Mouse (Mus musculus): ENCODE results near the gene Zfp574.
"Not testable (repeated sequence)": the region's sequence is repeated elsewhere in the genome, so short reads cannot be mapped to it uniquely, and the experiment has no call there.

The Zfp574 gene

GRCm38 (mm10) chr7:25071979-25072715 lies at the start of gene Zfp574, which contains the start of gene Grik5:
Zfp574 (plus strand) TSS chr7:25072567.
Grik5 (minus strand) TSS chr7:25072346.
- peak; percentile 26 for DNase-seq (ENCODE audit: low spot score)

- DNase-seq (ENCODE audit: low spot score): peak; percentile 16
Measured at GRCm38 (mm10) chr7:25025855-25026439, 46.4 kb upstream of the Zfp574 start.

- no peak for DNase-seq (ENCODE audit: low spot score)
Measured at GRCm38 (mm10) chr7:25026452-25026851, 45.9 kb upstream of the Zfp574 start.

DNA sequence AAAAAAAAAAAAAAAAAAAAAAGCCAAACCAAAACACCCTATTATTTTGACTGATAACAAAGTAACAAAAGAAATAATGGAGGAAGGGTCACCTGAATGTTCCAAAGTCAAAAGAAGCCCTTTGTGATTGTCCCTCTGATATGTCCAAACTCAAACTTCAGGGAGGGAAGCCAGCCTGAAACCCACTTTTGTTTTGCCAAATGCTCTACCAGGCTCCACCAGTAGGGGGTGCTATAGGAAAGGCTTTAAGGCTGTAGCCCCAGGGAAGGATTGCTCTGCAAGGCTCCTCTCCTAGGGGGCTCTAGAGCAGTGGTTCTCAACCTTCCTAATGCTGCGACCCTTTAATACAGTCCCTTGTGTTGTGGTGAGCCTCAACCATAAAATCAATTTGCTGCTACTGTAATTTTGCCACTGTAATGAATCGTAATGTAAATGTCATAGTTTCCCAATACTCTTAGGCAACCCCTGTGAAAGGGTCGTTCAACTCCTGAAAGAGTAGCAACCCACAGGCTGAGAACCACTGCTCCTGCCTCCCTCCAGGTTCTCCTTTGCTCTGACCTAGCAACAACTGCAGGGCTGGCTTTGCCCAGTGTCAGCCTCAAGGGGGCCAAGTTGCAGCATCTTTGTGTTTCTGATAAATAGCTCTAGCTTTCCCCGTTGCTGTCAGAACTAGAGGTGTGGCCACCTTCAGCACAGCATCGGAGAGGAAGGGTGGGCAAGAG lies 42.2 kb upstream of the Zfp574 start:
- peak; percentile 76 for DNase-seq (ENCODE audit: low spot score)

- no peak for DNase-seq (ENCODE audit: low spot score)
Measured at GRCm38 (mm10) chr7:25031528-25031927, 40.8 kb upstream of the Zfp574 start.

DNA sequence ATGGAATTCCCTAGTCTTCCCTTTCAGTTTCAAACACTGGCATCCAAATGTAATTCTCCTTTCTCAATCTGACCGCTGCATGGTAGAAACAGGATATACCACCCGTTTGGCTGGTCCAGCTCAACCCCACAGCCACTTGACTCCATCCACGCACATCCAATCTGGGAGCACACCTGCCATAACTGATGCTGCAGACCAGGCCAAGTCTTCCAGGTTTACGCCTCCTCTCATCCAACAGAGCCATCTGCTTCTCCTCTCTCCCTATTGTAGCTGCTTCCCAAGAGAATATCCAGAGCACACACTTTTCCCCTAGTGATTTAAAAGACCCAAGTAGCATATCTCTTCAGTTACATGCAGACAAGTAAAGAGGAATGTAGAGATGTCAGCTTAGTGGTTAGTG lies 37.6 kb upstream of the Zfp574 start:
- no peak for DNase-seq (ENCODE audit: low spot score)

- peak; percentile 67 for DNase-seq (ENCODE audit: low spot score)
Measured at GRCm38 (mm10) chr7:25035916-25036315, 36.5 kb upstream of the Zfp574 start.

- DNase-seq (ENCODE audit: low spot score): no peak
Measured at GRCm38 (mm10) chr7:25041921-25042320, 30.4 kb upstream of the Zfp574 start.

GRCm38 (mm10) chr7:25044599-25044998 lies 27.8 kb upstream of the Zfp574 start:
- not testable (repeated sequence) for DNase-seq (ENCODE audit: low spot score)

GRCm38 (mm10) chr7:25047363-25047762 lies 25.0 kb upstream of the Zfp574 start:
- DNase-seq (ENCODE audit: low spot score): no peak

DNA sequence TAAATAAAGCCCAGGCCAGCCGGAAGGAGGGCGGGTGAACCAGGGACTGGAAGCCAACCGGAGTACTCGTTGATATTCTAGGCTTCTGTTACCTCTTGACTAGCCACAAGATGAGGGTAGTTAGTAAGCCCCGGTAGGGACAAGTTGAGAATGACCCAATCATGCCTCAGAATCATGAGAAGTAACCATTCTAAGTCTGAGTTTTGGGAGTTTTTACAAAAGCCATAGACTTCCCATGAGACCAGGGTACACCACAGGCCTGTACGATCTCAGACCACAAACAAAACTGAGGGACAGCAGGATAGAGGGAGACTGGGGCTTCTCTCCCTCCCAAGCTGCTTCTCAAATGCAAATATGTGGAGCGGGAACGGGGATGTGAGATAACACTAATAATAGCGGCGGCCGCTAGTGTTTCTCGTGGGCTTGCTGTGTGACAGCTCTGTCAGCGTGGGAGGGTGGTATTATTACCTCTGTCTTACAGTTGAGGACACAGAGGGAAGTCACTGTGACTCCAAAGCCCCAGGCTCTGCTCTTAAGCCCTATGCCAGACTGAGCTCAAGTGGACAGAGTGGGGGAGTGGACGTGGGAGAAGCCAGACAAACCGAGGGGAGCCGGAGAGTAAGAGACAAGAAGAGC lies 23.0 kb upstream of the Zfp574 start:
- DNase-seq (ENCODE audit: low spot score): no peak

DNA sequence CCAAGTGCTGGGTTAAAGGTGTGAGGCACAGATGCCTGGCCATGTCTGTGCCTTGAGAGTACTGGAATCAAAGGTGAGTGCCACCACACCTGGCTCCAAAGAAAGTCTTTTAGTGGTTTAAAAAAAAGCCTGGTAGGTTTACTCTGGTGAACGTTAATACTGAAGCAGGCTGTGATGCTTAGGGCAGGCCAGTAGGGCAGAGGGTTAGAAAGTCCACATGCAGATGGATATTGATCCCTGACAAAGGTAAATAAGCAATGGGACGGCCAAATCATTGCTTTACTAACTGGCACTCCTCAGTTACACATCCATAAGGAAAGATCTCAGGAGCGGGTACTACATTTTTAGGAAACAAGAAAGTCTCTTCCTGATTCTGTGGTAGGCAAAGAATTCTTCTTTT lies 19.8 kb upstream of the Zfp574 start:
- no peak for DNase-seq (ENCODE audit: low spot score)

- no peak for DNase-seq (ENCODE audit: low spot score)
Measured at GRCm38 (mm10) chr7:25056951-25057350, 15.4 kb upstream of the Zfp574 start.

GRCm38 (mm10) chr7:25057888-25058287 lies 14.5 kb upstream of the Zfp574 start:
- DNase-seq (ENCODE audit: low spot score): no peak

GRCm38 (mm10) chr7:25058394-25058793 lies 14.0 kb upstream of the Zfp574 start:
- no peak for DNase-seq (ENCODE audit: low spot score)

DNA sequence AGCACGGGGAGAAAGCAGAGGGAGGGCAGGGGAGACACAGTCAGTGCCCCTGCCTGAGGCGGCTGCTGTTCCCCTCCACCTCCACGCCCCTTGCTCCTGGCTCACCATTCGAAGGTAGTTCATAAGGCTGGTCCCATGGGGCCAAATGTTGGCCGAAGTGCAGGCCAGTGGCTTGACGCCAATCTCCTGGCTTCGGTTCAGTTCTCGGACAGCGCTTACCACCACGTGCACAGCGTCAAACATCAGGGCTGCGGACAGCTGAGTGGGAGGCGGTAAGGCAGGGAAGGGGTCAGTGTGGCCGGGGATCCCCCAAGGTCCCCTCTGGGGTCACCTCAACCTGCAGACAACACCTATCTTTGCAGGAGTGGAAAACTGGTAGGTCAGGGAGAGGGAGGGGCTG lies 13.5 kb upstream of the Zfp574 start:
- DNase-seq (ENCODE audit: low spot score): no peak

- DNase-seq (ENCODE audit: low spot score): no peak
Measured at GRCm38 (mm10) chr7:25063346-25063745, 9.0 kb upstream of the Zfp574 start.

GRCm38 (mm10) chr7:25063900-25064299 lies 8.5 kb upstream of the Zfp574 start:
- DNase-seq (ENCODE audit: low spot score): no peak

- DNase-seq (ENCODE audit: low spot score): no peak
Measured at GRCm38 (mm10) chr7:25067338-25067737, 5.0 kb upstream of the Zfp574 start.

DNA sequence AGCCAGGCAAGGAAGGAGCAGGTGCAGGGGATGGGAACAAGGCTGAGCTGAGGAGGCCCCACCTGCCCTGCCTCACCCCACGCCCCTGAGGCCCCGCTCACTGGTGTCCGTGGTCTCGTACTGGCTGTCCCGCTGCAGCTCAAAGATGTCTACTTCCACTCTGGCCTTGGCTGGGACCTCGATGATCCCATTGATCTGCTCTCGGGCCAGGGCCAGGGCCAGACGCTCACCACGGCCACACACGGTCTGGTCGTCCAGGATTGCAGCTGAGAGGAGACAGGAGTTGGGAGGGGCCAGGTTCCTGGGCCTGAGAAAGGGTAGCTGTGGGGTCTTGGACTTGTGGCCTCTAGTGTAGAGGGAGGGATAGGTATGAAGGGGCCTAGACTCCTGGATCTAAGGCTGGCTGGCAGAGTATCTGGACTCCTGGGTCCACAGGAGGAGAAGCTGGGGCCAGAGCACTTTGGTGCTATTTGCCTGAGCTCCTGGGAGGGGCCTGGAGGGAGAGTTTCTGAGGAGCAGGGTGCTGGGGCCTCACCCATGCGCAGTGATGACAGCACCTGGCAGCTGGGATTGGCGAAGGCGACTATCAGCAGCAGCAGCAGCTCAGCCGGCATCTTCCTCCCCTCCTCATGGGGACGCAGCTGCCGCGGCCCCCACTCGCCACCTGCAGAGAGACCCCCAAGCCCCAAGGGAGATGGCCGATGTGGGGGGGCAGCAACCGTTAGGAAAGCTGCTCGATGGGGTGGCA lies 4.3 kb upstream of the Zfp574 start:
- no peak for DNase-seq (ENCODE audit: low spot score)

DNA sequence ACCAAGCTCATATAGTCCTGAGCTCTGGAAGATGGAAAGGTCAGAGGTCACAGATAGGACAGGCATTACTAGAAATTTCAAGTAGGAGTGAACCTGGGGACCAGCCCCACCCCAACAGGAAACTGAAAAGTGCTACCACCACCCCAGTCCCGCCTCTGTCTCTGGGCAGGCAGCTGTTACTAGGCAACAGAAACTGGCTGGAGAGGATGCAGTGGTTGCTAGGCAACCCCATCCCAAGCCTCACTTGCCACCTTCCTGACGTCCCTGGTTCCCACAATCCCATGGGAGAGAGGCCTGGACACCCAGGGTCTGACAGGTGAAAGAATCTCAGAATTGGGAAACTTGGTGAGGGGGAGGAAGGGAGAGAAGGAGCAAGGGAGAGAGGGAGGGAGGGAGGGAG lies 3.6 kb upstream of the Zfp574 start:
- no peak for DNase-seq (ENCODE audit: low spot score)
